Mouse (Mus musculus): ENCODE data around the gene Pdcd5. TPM values are rescaled to one million over a fixed set of nuclear protein-coding genes. Genes with fewer than 3 reads are reported as not detected.
A peak's percentile ranks its signal among the peaks of the same experiment; 100 is the strongest.

Pdcd5 gene
- 100 to 1,000 TPM; 110 to 114 TPM for total RNA-seq (2021)

GRCm38 (mm10) chr7:35647101-35647698, at the start of gene Pdcd5:
Gene Pdcd5 (minus strand): TSS chr7:35647521.
- intact Hi-C loops (cut with DNase I) = no loop called here
- peak; percentile 98 for DNase-seq

- DNase-seq = peak; percentile 64
- intact Hi-C loops (cut with DNase I) = no loop called here
Measured at GRCm38 (mm10) chr7:35692641-35693040, 45.3 kb upstream of the Pdcd5 start.

- peak; percentile 74 for DNase-seq
Measured at GRCm38 (mm10) chr7:35692117-35692516, 44.8 kb upstream of the Pdcd5 start.

GRCm38 (mm10) chr7:35688781-35689349, 41.5 kb upstream of the Pdcd5 start:
- intact Hi-C loops (cut with DNase I) = no loop called here
- peak; percentile 19 for DNase-seq

More at GRCm38 (mm10) chr7:35692117-35692516, 44.8 kb upstream of the Pdcd5 start:
- intact Hi-C loops (cut with DNase I) = no loop called here

- intact Hi-C loops (cut with DNase I) = no loop called here
- DNase-seq = no peak
Measured at GRCm38 (mm10) chr7:35688276-35688675, 41.0 kb upstream of the Pdcd5 start.

GRCm38 (mm10) chr7:35687229-35687628, 39.9 kb upstream of the Pdcd5 start:
- DNase-seq = peak; percentile 22
- intact Hi-C loops (cut with DNase I) = no loop called here

GRCm38 (mm10) chr7:35686756-35687155, 39.4 kb upstream of the Pdcd5 start:
- intact Hi-C loops (cut with DNase I) = no loop called here

GRCm38 (mm10) chr7:35686216-35686615, 38.9 kb upstream of the Pdcd5 start:
- intact Hi-C loops (cut with DNase I) = no loop called here

More at GRCm38 (mm10) chr7:35686756-35687155, 39.4 kb upstream of the Pdcd5 start:
- peak; percentile 60 for DNase-seq

GRCm38 (mm10) chr7:35683409-35684122, 36.2 kb upstream of the Pdcd5 start:
- no peak for DNase-seq
- intact Hi-C loops (cut with DNase I) = no loop called here

More at GRCm38 (mm10) chr7:35686216-35686615, 38.9 kb upstream of the Pdcd5 start:
- DNase-seq = no peak

GRCm38 (mm10) chr7:35681559-35681958, 34.2 kb upstream of the Pdcd5 start:
- DNase-seq = peak; percentile 19
- intact Hi-C loops (cut with DNase I) = no loop called here

GRCm38 (mm10) chr7:35678976-35679375, 31.7 kb upstream of the Pdcd5 start:
- DNase-seq = no peak
- intact Hi-C loops (cut with DNase I) = no loop called here

- intact Hi-C loops (cut with DNase I) = no loop called here
- peak; percentile 65 for DNase-seq
Measured at GRCm38 (mm10) chr7:35668066-35669041, 21.0 kb upstream of the Pdcd5 start.

GRCm38 (mm10) chr7:35663790-35664376, 16.6 kb upstream of the Pdcd5 start:
- intact Hi-C loops (cut with DNase I) = no loop called here
- DNase-seq = no peak

- intact Hi-C loops (cut with DNase I) = loop anchor here (10.0 kb wide), 1 partner anchor 76 kb away; no protein-coding TSS in a partner anchor
- DNase-seq = peak; percentile 25
Measured at GRCm38 (mm10) chr7:35659173-35659572, 11.9 kb upstream of the Pdcd5 start.

- DNase-seq = no peak
- intact Hi-C loops (cut with DNase I) = loop anchor here (10.0 kb wide), 1 partner anchor 77 kb away; no protein-coding TSS in a partner anchor
Measured at GRCm38 (mm10) chr7:35657829-35658228, 10.5 kb upstream of the Pdcd5 start.

GRCm38 (mm10) chr7:35651583-35652270, 4.4 kb upstream of the Pdcd5 start:
- intact Hi-C loops (cut with DNase I) = loop anchor here (5.0 to 10.0 kb wide), 2 partner anchors 83 to 1706 kb away; no protein-coding TSS in a partner anchor
- DNase-seq = no peak

- intact Hi-C loops (cut with DNase I) = loop anchor here (5.0 to 10.0 kb wide), 2 partner anchors 84 to 1706 kb away; no protein-coding TSS in a partner anchor
- peak; percentile 47 for DNase-seq
Measured at GRCm38 (mm10) chr7:35650716-35651410, 3.5 kb upstream of the Pdcd5 start.

GRCm38 (mm10) chr7:35649071-35649470, 1.8 kb upstream of the Pdcd5 start:
- intact Hi-C loops (cut with DNase I) = no loop called here
- peak; percentile 51 for DNase-seq

Measured in left cerebral cortex, postnatal 4 days (tissue).